Mouse (Mus musculus) CD8-positive naive resting alpha-beta T cell, adult 2 months (primary cell): Measurements from ENCODE around the gene Asrgl1.
"Not testable (repeated sequence)": the region's sequence is repeated elsewhere in the genome, so short reads cannot be mapped to it uniquely, and the experiment has no call there.

Experiments used
- DNase-seq, 2 experiments: peaks; one replicate each; pipeline ENCODE4 v3.0.0; 2022; ENCODE audit warnings: low read depth in 2 of 2, low spot score in 2 of 2

Gene Asrgl1

DNA sequence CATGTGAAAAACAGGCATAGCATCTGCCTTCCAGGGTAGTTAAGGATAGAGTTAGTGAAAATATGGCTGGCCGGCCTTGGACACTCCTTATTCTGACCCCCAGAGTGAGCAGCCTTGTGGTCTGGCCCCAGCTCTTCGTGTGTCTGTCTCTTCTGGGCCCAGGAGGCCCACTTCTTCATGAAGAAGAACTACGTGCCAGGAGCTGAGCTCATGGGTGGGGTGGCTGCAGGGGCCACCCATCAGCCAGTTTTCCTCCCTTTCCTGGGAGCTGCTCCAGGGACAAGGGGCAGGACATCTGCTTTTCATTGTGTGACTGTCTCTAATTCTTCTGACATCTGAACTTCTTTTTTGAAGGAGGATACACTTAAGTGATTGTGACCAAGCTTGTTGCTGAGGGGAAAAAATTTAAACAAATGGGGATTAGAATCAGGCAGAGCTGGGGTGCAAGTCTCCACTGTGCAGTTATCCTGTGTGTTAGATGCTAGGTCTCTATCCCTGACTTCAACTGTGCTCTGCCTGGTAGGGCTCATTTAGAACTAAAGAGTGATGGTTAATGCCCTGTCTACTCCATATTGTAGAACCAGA, 30.2 kb downstream of the Asrgl1 start:
- no peak for DNase-seq

DNA sequence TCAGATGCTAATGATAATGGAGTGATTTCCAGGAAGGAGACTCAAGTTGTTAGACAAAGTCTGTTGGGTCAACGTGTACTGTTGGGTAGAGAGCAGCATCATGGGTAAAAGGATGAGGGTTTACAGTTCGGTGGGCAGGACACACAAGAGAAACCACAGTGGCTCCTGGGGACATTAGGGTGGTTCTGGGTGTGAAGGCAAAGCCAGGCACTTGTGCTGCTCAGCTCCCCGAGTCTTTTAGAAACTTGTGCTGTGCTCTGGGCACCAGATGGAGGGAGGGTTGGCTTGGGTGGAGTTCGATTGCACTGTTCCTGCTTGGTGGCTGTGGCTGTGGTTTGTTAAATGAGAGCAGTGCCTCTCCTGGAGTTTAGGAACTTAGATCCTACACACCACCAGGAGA, 31.4 kb downstream of the Asrgl1 start:
- no peak for DNase-seq

DNA sequence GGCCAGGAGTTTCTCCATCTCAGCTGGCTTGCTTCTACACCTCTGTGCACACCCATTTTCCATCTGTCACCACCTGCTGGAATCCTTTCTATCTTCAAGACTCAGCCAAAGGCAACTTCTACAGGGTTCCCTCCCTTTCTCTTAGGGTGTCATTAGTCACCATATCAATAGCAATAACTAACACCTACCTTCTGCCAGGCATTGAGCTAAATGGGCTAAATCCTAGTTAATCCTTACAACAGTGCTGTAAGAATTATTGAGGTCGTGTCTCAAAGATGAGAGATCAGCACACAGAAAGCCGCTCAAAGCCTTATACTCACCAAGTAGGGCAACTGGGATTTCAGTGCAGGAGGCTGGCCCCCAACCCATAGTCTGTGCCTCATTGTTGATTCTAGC, 34.4 kb downstream of the Asrgl1 start:
- no peak for DNase-seq

DNA sequence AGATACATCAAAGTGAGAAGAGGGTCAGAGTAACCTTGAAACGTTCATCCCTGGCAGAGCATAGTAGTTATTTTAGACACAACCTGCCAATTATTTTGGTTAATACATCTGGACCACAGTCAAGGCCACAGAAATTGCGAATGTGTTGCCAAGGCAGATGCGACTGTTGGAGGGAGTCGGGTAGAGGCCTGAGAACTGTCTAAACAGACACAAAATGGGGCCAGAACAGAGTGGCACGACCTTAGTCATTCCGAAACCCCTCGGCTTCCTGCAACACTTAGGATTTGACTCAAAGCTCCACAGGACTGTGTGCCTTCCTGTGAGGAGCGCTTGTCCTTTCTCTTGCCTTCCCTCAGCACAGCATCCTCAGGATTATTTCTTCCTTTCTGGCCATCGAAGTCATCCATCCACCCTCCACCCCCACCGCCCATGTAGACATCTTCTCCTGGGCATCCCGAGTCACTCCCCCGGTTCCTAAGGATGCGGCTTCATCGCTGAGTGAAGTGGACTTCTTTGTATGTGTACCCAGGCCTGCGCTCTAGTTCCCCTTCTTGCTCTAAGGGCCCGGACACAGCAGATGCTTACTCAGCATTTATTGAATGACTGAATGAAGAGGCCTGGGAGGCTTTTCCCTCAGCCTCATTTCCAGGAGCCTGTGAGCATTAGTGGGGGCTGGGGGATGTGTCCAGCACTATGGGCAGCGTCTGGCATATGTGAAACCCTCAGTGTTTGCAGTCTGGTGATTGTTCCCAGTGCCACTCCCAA, 35.0 kb downstream of the Asrgl1 start:
- no peak for DNase-seq

DNA sequence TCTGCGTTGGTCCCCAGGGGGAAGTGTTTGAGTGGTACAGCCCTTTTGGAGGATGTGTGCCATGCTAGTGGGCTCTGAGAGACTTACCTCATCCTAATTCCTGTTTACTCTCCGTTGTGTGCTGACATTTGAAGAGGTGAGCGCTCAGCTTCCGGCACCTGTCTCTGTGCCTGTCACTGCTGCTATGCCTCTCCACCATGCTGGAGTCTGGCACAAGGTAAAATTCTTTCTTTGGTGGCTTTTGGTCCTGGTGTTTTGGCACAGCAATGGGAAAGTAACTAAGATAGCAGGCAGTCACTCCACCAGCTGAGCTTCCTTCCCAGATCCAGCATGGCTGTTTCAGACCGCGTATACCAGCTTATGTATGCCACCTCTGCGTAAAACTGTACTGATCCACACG, 35.7 kb downstream of the Asrgl1 start:
- no peak for DNase-seq

DNA sequence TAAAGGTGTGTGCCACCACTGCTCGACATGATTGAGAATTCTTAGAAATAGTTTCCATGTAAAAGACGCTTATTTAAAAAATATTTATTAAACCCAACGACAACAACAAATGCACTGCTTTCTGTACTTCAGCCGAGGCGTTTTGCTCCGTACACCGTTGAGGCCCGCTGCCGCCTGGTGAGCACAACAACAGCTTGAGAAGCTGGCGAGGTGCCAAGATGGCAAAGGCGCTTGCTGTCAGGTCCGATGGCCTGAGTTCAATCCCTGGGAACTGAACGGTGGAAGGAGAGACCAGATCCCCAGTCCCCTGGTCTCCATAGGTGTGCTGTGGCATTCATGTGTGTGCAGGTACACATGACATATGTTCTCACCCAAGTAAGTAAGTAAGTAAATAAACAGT, 38.0 kb downstream of the Asrgl1 start:
- no peak for DNase-seq

DNA sequence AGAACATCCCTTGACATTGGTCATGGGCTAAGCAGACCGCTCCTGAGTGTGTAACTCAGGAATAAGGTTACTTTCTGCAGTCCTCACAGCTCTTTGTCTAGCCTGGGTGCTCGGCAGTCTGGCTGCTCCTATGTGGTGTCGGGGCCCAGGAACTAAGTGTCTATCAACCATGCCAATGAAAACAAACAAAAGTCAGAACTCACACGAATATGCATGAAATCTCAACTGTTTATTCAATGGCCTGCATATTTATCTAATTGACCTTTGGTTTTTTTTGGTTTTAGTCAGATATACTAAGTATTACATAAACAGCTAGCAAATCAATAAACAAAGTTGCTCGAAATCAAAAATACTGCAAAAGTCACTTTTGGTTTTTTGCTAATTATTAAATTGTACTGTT, 40.3 kb downstream of the Asrgl1 start:
- no peak for DNase-seq

DNA sequence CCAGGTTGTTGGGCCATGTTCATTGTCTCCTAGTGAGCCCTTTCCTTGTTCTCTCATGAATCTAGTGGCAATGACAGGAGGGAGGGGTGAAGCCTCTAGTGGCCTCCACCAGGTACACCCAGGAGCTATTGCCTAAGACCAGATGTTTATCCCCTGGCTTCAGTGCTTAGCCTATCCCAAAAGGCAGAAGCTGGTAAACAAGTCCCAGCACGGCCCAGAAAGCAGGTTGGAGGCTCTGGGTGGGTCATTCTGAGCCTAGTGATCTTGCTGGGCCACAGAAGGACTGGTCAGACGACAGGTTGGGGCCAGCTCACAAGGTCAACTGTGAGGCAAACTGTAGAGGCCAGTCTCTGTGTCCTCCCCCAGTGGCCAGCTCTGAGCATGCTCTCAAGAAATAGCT, 44.7 kb downstream of the Asrgl1 start:
- DNase-seq = no peak

DNA sequence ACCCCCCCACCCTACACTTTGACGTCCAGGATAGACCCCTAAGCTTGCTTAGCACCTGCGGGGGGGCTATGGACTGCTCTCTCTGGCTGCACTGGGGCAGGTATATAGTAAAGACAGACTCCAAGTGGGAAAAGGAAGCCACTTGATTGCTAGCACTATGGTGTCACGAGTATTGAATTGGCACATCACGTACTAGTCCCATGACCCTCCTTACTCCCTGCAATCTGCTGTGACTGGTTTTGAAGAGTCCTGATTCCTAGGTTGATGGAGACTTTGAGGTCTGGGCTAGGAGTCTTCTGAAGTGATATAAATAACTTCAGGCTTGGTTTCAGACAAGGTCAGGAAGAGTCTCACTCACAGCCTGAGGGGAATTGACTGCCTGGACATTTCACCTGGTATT, 45.2 kb downstream of the Asrgl1 start:
- DNase-seq = no peak

DNA sequence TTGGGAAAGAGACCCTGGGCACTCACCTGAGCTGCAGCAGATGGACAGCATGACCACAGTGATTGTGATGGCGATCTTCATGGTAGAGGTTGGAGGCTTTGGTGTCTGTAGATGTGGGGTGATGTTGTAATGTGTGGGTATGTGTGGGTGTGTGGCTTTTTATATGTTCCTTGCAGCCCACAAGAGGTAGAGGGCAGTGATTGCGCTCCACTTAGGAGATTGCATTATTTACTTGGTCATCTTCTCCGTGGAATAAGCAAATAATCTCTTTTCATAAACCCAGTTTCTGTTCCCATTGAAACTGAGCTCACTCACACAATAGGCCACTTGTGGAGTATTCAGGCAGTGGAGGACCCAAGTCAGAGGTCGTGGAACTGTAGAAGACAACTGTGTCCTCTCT, 47.6 kb downstream of the Asrgl1 start, which contains the start of gene Scgb1a1:
Gene Scgb1a1, minus strand, starts transcription at position 138 of the 400 bp plus-strand sequence.
- DNase-seq = no peak

DNA sequence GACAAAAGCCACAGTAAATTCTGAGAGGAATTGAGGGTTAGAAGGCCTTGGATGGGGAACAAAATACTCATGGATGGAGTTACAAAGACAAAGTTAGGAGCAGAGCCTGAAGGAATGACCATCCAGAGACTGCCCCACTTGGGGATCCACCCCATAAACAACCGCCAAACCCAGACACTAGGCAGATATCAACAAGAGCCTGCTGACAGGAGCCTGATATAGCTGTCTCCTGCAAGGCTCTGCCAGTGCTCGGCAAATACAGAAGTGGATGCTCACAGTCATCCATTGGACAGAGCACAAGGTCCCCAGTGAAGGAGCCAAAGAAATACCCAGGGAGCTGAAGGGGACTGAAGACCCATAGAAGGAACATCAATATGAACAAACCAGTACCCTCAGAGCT, 51.5 kb downstream of the Asrgl1 start:
- DNase-seq = not testable (repeated sequence)

DNA sequence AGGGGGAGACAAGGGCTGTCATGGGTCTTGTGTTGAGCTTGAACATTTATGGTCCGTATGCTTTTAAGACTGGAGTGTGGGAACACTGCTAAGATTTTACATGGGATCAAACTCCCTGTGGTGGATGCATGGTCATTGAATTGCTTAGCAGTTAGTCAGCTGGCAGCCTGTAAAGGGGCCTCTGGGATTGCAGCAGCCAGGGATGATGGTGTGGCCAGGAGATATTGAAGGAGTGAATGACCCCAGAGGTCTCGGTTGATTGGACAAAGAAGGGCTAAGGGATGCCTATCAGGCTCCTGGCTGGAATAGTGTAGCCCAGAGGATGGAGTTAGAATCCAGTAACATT, 52.5 kb downstream of the Asrgl1 start:
- no peak for DNase-seq

DNA sequence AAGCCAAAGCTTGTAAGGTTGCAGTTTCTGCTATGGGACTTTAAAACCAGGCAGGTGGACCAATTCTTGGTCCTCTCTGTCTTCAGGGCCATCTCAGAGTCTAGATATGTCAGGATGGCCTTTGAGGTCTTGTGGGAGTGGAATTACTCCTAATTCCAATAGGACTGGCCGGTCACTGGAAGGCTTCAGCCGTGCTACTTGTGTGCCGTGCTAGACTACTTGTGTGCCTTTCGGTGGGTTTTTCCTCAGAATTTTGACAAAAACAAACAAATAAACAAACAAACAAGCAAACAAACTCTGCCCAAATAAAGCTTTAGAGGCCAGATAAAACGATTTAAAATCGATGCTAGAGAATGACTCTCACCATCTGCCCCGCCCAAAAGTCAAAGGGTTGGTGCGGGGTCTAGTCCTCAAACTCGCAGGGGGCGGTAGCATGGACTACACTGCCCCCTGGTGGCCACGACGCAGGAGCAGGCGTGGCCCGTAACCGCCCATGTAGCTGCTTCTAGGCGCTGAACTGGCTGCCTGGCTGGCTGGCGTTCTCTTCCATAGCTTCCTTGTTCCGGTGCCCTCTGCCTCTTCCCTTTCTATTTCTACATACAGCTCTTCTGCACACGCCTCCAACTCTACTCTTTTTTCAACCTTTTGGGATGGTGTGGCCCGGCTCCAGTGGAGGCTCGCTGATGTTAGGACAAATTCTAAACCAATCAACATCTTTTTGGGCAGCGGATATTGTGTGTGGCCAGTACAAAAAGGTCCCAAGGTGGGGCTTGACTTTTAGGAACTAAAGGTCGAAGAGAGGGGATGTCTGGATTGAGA, 53.0 kb downstream of the Asrgl1 start:
- peak; percentile 83 to 86 for DNase-seq

DNA sequence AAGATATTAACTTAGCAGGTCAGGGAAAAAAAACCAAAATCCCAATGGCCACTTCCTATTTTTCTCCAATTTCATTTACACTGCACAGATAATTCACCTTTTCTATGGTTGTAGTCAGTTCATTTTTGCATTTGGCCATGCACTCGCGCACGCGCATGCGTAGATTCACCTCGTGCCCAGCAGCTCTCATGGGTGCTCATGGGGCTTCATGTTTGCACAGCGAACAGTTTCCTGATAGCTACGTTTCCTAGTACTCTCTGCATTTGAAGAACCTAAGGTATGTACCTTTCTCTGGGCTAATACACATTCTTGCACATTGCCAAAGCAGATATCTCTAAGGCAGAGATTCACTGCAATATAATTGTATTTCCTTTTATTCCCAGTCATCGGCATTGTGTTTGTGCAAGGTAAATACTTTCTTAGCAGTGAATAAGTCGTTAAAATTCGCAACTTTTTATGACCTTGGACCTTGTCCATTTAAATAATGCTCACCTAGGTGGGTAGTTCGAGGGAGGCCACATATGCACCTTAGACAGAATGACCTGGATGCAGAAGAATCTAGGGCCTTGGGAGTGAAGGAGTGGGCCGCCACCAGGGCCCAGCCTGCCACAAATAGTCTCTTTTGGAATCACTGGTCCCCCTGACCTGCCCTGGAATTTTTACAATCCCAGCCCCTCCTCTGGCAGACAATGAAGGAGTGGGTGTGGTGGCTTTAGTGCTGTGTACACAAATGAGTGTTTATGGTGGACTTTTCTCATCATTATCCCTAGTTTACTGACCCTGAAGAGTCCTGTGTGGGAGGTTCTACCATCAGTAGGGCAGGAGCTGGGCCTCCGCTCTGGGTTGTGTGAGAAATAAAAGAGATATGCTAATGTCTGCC, 53.9 kb downstream of the Asrgl1 start:
- DNase-seq = no peak

DNA sequence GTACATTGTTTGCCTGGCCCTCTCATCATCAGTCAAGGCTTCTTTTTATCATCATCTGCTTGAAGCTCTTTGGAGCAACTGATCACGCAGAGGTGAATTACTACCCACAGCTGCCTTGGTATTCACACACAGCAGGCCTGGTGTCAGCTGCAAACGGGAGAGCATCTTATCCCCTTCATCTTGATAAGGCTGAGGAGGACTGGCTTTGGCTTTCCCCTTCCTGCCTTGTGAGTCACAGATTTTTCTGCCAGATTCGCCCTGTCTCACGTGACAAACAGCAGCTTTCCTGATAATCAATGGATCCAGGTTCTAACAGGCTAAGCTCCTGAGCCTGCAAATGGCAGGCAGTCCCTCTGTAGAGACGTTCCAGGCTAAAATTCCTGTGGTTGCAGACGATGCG, 55.5 kb downstream of the Asrgl1 start:
- DNase-seq = no peak

DNA sequence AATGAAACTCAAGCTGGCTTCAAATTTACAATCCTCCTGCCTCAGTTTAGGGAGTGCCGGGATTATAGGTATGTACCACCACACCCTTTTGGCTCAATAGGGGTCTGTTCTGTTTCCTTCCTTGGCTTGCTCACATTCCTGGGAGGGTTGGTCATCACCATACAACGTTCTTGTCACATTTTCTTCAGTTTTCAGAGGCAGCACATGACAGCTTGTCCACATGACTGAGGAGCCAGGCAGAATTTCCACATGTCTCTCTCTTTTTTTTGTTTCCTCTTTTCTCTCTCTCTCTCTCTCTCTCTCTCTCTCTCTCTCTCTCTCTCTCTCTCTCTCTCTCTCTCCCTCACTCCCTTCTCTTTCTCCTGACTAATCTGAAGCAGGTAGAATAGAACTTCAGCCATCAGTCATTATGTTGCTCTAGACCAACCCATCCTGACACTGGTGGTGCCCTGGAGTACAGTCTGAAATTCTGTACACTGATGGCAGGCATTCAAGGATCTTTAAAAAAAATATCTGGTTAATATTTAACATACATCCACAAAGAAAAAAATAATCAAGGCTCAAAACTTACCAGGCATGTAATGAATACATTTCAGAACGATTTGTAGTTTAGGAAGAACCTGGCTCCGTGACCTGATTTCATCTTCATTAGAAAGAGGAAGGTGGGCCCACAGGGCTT, 58.3 kb downstream of the Asrgl1 start:
- DNase-seq = no peak

DNA sequence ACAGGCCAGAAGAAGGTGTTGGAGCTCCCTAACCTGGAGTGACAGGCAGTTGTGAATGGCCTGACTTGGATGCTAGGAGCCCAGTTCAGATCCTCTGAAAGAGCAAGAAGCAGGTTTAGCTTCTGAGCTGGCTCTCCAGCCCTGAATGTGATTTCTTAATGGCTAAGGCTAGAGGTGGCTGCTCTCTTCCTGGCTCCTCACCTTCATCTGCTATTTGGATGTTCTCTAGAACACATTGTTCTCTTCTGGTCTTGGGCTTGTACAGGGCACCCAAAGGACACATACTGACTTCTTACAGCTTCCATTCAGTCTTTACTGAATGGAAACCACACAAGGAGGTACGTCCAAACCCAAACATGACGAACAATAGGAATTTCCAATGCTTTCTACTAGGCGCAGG, 59.4 kb downstream of the Asrgl1 start:
- no peak for DNase-seq

DNA sequence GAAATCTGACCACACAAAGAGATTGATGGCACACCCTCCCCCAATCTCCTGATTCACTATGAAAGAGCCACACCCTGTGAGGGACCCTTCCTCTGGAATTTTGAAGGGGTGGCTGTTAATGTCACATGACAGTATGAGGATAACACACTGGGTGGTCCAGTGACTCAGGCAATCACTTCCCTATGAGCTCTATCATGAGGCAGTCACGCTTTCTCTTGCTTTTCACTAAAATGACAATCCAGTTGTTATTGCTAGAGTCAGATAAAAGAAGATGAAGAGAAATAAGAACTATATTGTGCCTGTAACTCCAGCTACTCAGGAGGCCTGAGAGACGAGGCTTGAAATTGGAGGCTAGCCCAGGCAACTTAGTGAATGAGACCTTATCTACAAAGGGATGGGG, 59.9 kb downstream of the Asrgl1 start:
- no peak for DNase-seq

DNA sequence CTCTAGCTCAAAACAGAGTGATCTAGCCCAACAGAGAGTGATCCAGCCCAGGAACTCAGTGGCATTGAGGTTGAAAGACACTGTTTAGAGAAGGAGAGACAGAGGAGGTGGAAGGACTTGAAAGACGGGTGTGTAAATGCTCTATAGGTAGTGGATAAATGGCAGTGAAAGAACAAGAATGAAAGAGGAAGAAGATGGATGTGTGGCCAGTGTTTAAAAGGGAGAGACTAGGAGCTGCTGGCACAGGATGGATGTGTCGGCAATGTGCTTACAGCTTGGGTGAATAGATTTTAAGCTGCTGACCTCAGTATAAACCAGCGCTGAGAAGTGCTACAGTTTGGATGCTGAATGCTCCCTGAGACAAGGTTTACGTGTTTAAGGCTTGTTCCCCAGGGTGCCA, 61.0 kb downstream of the Asrgl1 start:
- DNase-seq = no peak

DNA sequence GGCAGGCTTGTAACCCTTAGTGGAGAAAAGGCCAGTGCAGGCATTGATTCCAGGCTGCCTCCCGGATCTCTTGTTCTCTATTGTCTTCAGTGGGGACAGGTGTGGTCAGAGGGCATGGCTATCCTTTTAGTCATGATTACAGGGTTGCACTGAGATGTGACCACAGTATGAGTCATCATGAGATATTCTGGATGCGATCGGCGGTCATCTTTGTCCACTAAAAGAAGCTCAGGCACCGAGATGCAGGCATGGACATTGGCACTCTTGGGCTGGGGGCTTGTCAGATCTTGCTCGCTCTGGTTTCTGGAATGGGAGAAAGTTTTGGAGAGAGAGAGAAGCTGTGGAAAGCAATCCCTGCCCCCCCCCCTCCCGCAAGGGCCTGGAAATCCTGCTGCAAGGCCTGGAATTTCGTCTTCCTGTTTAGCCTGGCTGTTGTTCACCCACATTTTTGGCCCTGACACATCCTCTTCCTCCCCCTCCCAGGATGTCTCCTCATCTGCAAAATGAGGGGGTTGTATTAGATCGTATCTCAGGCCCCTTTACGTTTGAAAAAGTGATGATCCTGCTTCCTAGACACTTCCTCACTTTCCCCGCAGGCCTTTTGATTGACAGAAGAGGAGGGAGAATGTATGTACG, 61.5 kb downstream of the Asrgl1 start:
- DNase-seq = no peak
